Mouse (Mus musculus): ENCODE measurements around the gene Lpcat3. TPM values are rescaled to one million over a fixed set of nuclear protein-coding genes. Genes with fewer than 3 reads are reported as not detected.
"Not testable (repeated sequence)": the region's sequence is repeated elsewhere in the genome, so short reads cannot be mapped to it uniquely, and the experiment has no call there.

Lpcat3 gene
- polyA plus RNA-seq, 1 experiment from 2014 or later = 33.4 TPM

DNA sequence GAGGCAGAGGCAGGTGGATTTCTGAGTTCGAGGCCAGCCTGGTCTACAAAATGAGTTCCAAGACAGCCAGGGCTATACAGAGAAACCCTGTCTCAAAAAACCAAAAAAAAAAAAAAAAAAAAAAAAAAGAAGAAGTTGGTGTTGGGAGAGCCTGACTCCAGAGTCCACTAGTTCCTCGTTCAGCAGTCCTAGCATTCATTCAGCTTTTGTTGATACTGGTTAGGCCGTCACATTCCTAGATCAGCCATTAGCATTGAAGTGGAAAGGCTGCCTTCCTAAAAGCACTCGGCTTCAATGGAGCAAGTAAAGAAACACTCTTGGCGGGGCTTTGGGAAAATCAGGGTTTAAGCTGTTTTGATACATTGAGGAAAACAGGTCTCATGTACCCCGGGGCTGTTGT lies 19.5 kb downstream of the Lpcat3 start:
- WGBS = 66% methylated on average over 6 of the region's 6 CpGs
- not testable (repeated sequence) for H3K36me3 ChIP-seq (replicated peaks; ENCODE audit: control insufficient read depth, insufficient read depth, low read depth, low read length); H3K27me3 ChIP-seq (ENCODE audit: control insufficient read depth, insufficient read depth, low read length); H3K9ac ChIP-seq (replicated peaks; ENCODE audit: low read length); H3K4me3 ChIP-seq (ENCODE audit: low read depth, low read length); H3K9me3 ChIP-seq (replicated peaks; ENCODE audit: control insufficient read depth, low read length); H3K4me2 ChIP-seq (ENCODE audit: low read depth, low read length); DNase-seq (ENCODE audit: low spot score); ATAC-seq (replicated peaks; ENCODE audit: insufficient number of reproducible peaks, low FRiP score, low TSS enrichment, low read depth); H3K27ac ChIP-seq (replicated peaks; ENCODE audit: low read depth, low read length); H3K4me1 ChIP-seq (ENCODE audit: control insufficient read depth, insufficient read depth, low read length)

DNA sequence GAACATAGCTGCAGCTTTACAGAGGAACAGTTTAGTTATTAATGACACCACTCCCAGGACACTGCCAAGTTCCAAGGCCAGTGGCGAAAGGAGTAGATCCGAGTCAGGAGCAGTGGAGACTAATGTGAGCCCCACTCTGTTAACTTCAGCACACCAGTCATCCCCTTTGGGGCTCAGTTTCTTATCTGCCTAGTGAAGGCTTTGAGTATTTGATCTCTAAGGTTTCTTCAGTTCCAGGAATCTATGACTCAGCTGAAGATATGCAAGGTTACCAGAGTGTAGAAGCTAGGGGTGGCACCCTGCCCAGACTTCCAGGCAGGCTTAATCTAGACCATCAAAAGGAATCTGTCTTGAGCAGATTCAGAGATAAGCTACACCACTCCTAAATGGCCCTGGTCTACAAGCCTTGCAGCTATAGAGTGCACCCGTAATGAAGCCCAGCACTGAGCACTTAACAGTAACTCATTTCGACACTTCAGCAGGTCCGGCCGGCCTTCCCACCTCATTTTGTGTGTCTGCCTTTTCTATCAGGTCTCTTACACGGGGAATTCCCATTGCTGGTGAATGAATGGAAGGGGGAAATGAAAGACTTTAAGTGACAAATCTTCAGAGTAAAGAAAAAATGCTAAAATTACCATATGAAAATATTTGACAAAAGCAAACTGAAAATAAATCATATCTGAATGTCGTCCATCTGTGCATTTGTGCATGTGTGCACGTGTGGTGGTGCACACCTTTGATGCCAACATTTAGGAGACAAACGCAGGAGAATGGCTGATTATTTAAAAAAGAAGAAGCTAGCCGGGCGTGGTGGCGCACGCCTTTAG lies 21.0 kb downstream of the Lpcat3 start:
- no peak for DNase-seq (ENCODE audit: low spot score)
- Histone ChIP-seq H3K9ac (replicated peaks; ENCODE audit: low read length) (no peak overlapping the region), H3K27ac (replicated peaks; ENCODE audit: low read depth, low read length) (no peak overlapping the region), H3K9me3 (replicated peaks; ENCODE audit: control insufficient read depth, low read length) (no peaks in the 10 kb centered on the region), H3K4me1 (ENCODE audit: control insufficient read depth, insufficient read depth, low read length) (no peaks in the 10 kb centered on the region), H3K27me3 (ENCODE audit: control insufficient read depth, insufficient read depth, low read length) (no peaks in the 10 kb centered on the region), H3K36me3 (replicated peaks; ENCODE audit: control insufficient read depth, insufficient read depth, low read depth, low read length) (no peaks in the 10 kb centered on the region), H3K4me2 (ENCODE audit: low read depth, low read length) (no peak overlapping the region), H3K4me3 (ENCODE audit: low read depth, low read length) (no peak overlapping the region)
- WGBS = 82% methylated on average over 14 of the region's 14 CpGs
- no peak for ATAC-seq (replicated peaks; ENCODE audit: insufficient number of reproducible peaks, low FRiP score, low TSS enrichment, low read depth)

DNA sequence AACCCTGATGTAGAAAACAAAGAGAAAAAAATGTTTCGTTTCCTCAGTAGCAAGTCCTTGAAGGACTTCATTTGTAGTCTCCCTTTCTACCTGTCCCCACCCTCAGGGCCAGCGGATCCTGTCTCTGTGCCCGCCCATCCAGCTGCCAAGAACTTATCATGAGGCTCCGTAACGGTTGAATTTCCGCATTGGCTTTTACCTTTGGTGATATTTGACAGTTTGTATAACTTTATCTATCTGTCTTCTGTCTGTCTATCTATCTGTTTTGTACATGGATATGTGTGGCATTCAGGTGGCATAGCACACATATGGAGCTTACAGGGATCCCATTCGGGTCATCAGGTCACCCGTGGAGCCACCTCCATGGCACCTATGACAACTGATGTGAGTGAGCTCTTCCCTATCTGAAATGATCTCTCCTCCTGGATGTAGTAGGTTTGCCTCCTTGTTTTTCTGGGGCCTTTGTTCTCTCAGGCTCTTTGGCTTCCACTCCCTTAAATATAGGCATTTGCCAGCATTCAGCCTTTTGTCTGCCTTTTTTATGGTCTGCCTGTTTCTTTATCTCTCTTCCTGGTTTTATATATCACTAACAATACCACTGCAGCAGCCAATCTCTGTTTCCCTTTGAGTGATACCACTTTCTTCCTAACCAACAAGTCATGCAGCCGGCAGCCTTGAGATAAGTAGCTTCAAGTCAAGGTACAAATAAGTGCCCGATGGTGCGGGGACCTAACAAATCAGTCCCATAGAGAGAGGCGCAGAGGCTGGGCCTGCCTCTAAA lies 23.0 kb downstream of the Lpcat3 start:
- Histone ChIP-seq H3K36me3 (replicated peaks; ENCODE audit: control insufficient read depth, insufficient read depth, low read depth, low read length) (no peaks in the 10 kb centered on the region), H3K27ac (replicated peaks; ENCODE audit: low read depth, low read length) (no peak overlapping the region), H3K4me3 (ENCODE audit: low read depth, low read length) (no peak overlapping the region), H3K27me3 (ENCODE audit: control insufficient read depth, insufficient read depth, low read length) (no peaks in the 10 kb centered on the region), H3K9ac (replicated peaks; ENCODE audit: low read length) (no peak overlapping the region), H3K4me1 (ENCODE audit: control insufficient read depth, insufficient read depth, low read length) (no peaks in the 10 kb centered on the region), H3K4me2 (ENCODE audit: low read depth, low read length) (no peak overlapping the region), H3K9me3 (replicated peaks; ENCODE audit: control insufficient read depth, low read length) (no peaks in the 10 kb centered on the region)
- WGBS = 93% methylated on average over 12 of the region's 12 CpGs
- DNase-seq (ENCODE audit: low spot score) (no peak), ATAC-seq (replicated peaks; ENCODE audit: insufficient number of reproducible peaks, low FRiP score, low TSS enrichment, low read depth) (no peak)

DNA sequence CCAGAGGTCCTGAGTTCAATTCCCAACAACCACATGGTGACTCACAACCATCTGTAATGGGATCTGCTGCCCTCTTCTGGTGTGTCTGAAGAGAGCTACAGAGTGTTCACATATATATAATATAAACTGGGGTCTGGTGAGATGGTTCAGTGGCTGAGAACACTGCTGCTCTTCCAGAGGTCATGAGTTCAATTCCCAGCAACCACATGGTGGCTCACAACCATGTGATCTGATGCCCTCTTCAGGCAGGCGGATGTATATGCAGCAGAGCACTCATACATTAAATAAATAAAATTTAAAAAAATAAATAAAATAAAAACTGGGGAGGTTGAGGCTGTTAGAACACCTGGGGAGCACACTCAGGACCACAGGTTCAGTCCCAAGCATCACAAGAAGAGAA lies 23.8 kb downstream of the Lpcat3 start:
- H3K36me3 ChIP-seq (replicated peaks; ENCODE audit: control insufficient read depth, insufficient read depth, low read depth, low read length); H3K9ac ChIP-seq (replicated peaks; ENCODE audit: low read length); H3K4me1 ChIP-seq (ENCODE audit: control insufficient read depth, insufficient read depth, low read length); ATAC-seq (replicated peaks; ENCODE audit: insufficient number of reproducible peaks, low FRiP score, low TSS enrichment, low read depth); H3K27ac ChIP-seq (replicated peaks; ENCODE audit: low read depth, low read length); H3K4me3 ChIP-seq (ENCODE audit: low read depth, low read length); DNase-seq (ENCODE audit: low spot score); H3K4me2 ChIP-seq (ENCODE audit: low read depth, low read length); H3K9me3 ChIP-seq (replicated peaks; ENCODE audit: control insufficient read depth, low read length); H3K27me3 ChIP-seq (ENCODE audit: control insufficient read depth, insufficient read depth, low read length): not testable (repeated sequence)
- WGBS = 83% methylated on average over 1 of the region's 1 CpGs

DNA sequence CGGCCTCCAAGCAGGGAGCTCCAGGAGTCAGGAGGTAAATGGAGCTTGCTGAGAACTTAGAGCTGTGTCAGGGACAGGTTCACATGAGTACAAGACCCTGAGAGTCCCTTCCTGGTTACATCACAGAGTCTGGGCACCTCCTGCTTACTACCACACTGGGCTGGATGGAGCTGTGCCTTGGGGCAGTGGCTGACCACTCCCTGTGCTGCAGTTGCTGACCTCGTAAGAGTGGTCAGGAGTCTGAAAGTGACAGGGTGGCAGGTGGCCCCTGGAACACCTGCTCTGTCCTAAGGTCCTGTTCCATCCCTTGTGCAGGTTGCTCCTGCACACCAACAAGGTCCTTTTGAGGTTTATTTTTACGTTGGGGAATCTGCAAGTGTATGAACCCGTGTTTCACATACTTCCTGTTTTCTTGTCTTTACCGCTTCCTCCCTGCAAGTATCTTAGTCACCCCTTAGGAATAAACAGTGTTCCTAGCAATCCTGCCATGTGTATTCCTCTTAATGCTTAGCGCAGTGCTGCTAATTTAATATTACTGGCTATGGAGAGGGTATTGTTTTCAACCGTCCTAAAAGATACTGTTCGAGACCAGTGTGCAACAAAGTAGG lies 25.4 kb downstream of the Lpcat3 start:
- 78% methylated on average over 8 of the region's 8 CpGs for WGBS
- Histone ChIP-seq H3K4me2 (ENCODE audit: low read depth, low read length) (no peak overlapping the region), H3K36me3 (replicated peaks; ENCODE audit: control insufficient read depth, insufficient read depth, low read depth, low read length) (no peaks in the 10 kb centered on the region), H3K27me3 (ENCODE audit: control insufficient read depth, insufficient read depth, low read length) (no peaks in the 10 kb centered on the region), H3K27ac (replicated peaks; ENCODE audit: low read depth, low read length) (no peak overlapping the region), H3K9me3 (replicated peaks; ENCODE audit: control insufficient read depth, low read length) (no peaks in the 10 kb centered on the region), H3K9ac (replicated peaks; ENCODE audit: low read length) (no peak overlapping the region), H3K4me1 (ENCODE audit: control insufficient read depth, insufficient read depth, low read length) (no peaks in the 10 kb centered on the region), H3K4me3 (ENCODE audit: low read depth, low read length) (no peak overlapping the region)
- DNase-seq (ENCODE audit: low spot score) (no peak), ATAC-seq (replicated peaks; ENCODE audit: insufficient number of reproducible peaks, low FRiP score, low TSS enrichment, low read depth) (no peak)

DNA sequence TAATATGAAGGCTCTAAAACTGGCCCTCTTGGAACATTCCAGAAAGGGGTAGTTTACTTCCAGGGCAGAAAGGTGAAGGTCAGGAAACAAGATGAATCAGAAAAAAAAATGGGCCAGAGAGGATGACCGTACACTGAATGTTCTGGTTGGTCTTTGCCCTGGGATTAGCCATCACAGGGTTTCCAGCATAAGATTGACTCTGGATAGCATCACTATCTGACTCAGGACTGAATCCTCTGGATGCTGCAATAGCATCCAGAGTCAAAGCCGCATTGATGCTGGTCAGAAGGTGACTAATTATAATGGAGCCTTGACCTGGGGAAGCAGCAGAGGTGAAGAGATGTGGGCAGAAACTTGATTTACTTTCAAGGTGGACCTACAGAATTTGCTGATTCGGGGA lies 26.2 kb downstream of the Lpcat3 start:
- no peaks in the 10 kb centered on the region for H3K4me1 ChIP-seq (ENCODE audit: control insufficient read depth, insufficient read depth, low read length)
- DNase-seq (ENCODE audit: low spot score) (no peak), ATAC-seq (replicated peaks; ENCODE audit: insufficient number of reproducible peaks, low FRiP score, low TSS enrichment, low read depth) (no peak)
- H3K36me3 ChIP-seq (replicated peaks; ENCODE audit: control insufficient read depth, insufficient read depth, low read depth, low read length) = no peaks in the 10 kb centered on the region
- no peak overlapping the region for H3K27ac ChIP-seq (replicated peaks; ENCODE audit: low read depth, low read length)
- H3K4me2 ChIP-seq (ENCODE audit: low read depth, low read length) = no peak overlapping the region
- H3K9me3 ChIP-seq (replicated peaks; ENCODE audit: control insufficient read depth, low read length) = no peaks in the 10 kb centered on the region
- 96% methylated on average over 3 of the region's 3 CpGs for WGBS
- no peak overlapping the region for H3K9ac ChIP-seq (replicated peaks; ENCODE audit: low read length)
- no peaks in the 10 kb centered on the region for H3K27me3 ChIP-seq (ENCODE audit: control insufficient read depth, insufficient read depth, low read length)
- H3K4me3 ChIP-seq (ENCODE audit: low read depth, low read length) = no peak overlapping the region

DNA sequence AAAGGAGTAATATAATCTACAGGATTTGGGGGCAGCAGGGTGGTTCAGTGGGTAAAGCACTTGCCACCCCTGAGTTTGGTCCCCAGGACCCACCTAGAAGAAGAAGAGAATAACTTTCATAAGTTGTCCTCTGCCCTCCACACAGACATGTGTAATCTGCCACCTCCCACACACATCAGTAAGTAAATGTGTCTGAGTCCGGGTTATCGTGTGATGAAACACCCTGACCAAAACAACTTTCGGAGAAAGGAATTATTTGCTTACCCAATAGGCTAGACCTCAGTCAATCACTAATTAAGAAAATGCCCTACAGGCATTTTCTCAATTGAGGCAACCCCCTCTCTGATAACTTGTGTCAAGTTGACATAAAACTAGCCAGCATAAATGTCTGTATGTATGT lies 27.7 kb downstream of the Lpcat3 start:
- no peaks in the 10 kb centered on the region for H3K9me3 ChIP-seq (replicated peaks; ENCODE audit: control insufficient read depth, low read length)
- H3K4me1 ChIP-seq (ENCODE audit: control insufficient read depth, insufficient read depth, low read length) = no peaks in the 10 kb centered on the region
- no peaks in the 10 kb centered on the region for H3K27me3 ChIP-seq (ENCODE audit: control insufficient read depth, insufficient read depth, low read length)
- no peak for ATAC-seq (replicated peaks; ENCODE audit: insufficient number of reproducible peaks, low FRiP score, low TSS enrichment, low read depth)
- no peak overlapping the region for H3K9ac ChIP-seq (replicated peaks; ENCODE audit: low read length)
- H3K27ac ChIP-seq (replicated peaks; ENCODE audit: low read depth, low read length) = no peak overlapping the region
- no peak for DNase-seq (ENCODE audit: low spot score)
- no peaks in the 10 kb centered on the region for H3K36me3 ChIP-seq (replicated peaks; ENCODE audit: control insufficient read depth, insufficient read depth, low read depth, low read length)
- H3K4me3 ChIP-seq (ENCODE audit: low read depth, low read length) = no peak overlapping the region
- no peak overlapping the region for H3K4me2 ChIP-seq (ENCODE audit: low read depth, low read length)
- 90% methylated on average over 3 of the region's 3 CpGs for WGBS
